ENCODE assay signal across 8 mouse cellular contexts in the genomic region with DNA sequence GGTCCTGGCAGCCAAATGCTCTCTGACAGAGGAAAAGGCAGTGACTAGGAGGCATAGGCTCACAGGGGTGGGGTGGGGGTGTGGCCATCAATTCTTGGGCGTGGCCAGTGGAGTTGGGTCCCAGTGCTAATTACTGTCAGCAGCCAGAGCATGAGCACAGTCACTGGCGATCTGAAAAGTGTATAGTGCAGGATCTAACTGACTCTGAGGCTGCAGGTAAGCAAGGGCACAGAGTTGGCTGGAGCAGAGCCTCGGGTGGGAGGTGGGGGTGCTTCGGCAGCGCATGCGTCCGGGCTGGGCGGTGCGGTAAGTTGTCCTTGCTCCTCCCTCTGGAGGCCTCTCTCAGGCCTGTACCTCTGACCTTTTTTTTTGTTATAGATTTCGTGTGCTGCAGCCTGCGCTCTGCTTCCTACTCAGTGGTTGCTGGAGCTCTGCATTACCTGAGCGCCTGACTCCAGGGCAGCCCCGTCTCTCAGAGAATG. TPM values are rescaled to one million over a fixed set of nuclear protein-coding genes. Genes with fewer than 3 reads are reported as not detected.
DNase-seq lines count a peak whose midpoint lies in the region; ATAC-seq and TF ChIP-seq lines count a peak whose summit lies in the region.

Cd59b (plus strand) TSS at position 146 of the 482 bp plus-strand sequence.

- no peak for TF ChIP-seq CTCF in E14TG2a.4 (conservative IDR thresholded peaks at IDR 0.05; ENCODE audit: low read length)

- H3K27ac ChIP-seq in midbrain, embryonic 10.5 days (replicated peaks): peak within 1 kb of the TSS; percentile 72
- no peak within 1 kb of the TSS for H3K27ac ChIP-seq in stomach, embryonic 14.5 days (ENCODE audit: low read length)

- peak; percentile 85 for ATAC-seq in stomach, embryonic 14.5 days (ENCODE audit: insufficient number of reproducible peaks, insufficient read depth, low FRiP score, low read depth)

- H3K4me1 ChIP-seq in E14TG2a.4 (replicated peaks; ENCODE audit: low read depth, low read length): peaks cover 17% of the 10 kb centered on the region
- H3K4me1 ChIP-seq in midbrain, embryonic 10.5 days: peaks cover 8% of the 10 kb centered on the region
- H3K4me1 ChIP-seq in stomach, embryonic 14.5 days (ENCODE audit: control insufficient read depth, insufficient read depth, low read length): no peaks in the 10 kb centered on the region

- no peaks in the 10 kb centered on the region for H3K9me3 ChIP-seq in E14TG2a.4 (ENCODE audit: low read length)
- 0 out of 2 replicates have a peak, but pooled peaks cover 7% of the 10 kb centered on the region for H3K9me3 ChIP-seq in midbrain, embryonic 10.5 days (replicated peaks)
- H3K9me3 ChIP-seq in stomach, embryonic 14.5 days (ENCODE audit: control insufficient read depth, low read depth, low read length): no peaks in the 10 kb centered on the region

- intact Hi-C loops in heart, postnatal 14 days (cut with DNase I): no loop called here

- no peaks in the 10 kb centered on the region for H3K36me3 ChIP-seq in E14TG2a.4 (ENCODE audit: insufficient read depth, low read length)
- no peaks in the 10 kb centered on the region for H3K36me3 ChIP-seq in midbrain, embryonic 10.5 days
- H3K36me3 ChIP-seq in stomach, embryonic 14.5 days (ENCODE audit: control insufficient read depth, insufficient read depth, low read length): no peaks in the 10 kb centered on the region

- H3K27me3 ChIP-seq in E14TG2a.4 (ENCODE audit: insufficient read depth, low read length): no peaks in the 10 kb centered on the region
- H3K27me3 ChIP-seq in midbrain, embryonic 10.5 days (ENCODE audit: low read depth, poor library complexity, severe bottlenecking): no peaks in the 10 kb centered on the region
- no peaks in the 10 kb centered on the region for H3K27me3 ChIP-seq in stomach, embryonic 14.5 days (ENCODE audit: control insufficient read depth, insufficient read depth, low read length)

- 7% methylated on average over 13 of the region's 13 CpGs for WGBS in large intestine, adult 2 months
- 11% methylated on average over 13 of the region's 13 CpGs for WGBS in midbrain, embryonic 10.5 days
- WGBS in stomach, embryonic 14.5 days: 4% methylated on average over 11 of the region's 13 CpGs

- peak within 1 kb of the TSS; percentile 21; the same call in 1 of the 2 replicates for H3K9ac ChIP-seq in stomach, embryonic 14.5 days (replicated peaks; ENCODE audit: low read depth, low read length)

- peak; percentile 63 for DNase-seq in c-Kit-negative CD71-positive TER-119-positive erythroid progenitor cells, embryonic 14.5 days (ENCODE audit: low read depth, low spot score)
- DNase-seq in fibroblast of lung, adult 2 months (ENCODE audit: low read depth): peak; percentile 31
- peak; percentile 28 to 40 for DNase-seq in heart, postnatal 14 days
- DNase-seq in large intestine, adult 2 months (ENCODE audit: low read depth, low spot score): peak; percentile 28
- DNase-seq in midbrain, embryonic 10.5 days (ENCODE audit: low spot score): peak; percentile 67
- no peak for DNase-seq in right cerebral cortex, postnatal 25 days

- H3K4me2 ChIP-seq in stomach, embryonic 14.5 days (replicated peaks; ENCODE audit: low read depth, low read length): peak within 1 kb of the TSS; percentile 44

- H3K4me3 ChIP-seq in E14TG2a.4 (replicated peaks; ENCODE audit: low read length): peak within 1 kb of the TSS; percentile 58
- H3K4me3 ChIP-seq in midbrain, embryonic 10.5 days: peak within 1 kb of the TSS; percentile 53
- peak within 1 kb of the TSS; percentile 31 for H3K4me3 ChIP-seq in stomach, embryonic 14.5 days (ENCODE audit: low read depth, low read length)

RNA-seq across cellular contexts. Expression of gene Cd59b, which starts in this region (rescaled TPM):
- 1 to 10 TPM; 1.7 to 2.7 TPM for total RNA-seq in heart, postnatal 14 days (2021)
- 2.1 and 2.2 TPM in 2 replicates for polyA plus RNA-seq in large intestine, adult 2 months (2012; rRNA removed)
- 3.6 and 5.4 TPM in 2 replicates for polyA plus RNA-seq in midbrain, embryonic 10.5 days (2016; fragmentation: Nextera tagmentation; extraction: Ambion mirVana)
- polyA plus RNA-seq in stomach, embryonic 14.5 days (2014; fragmentation: Nextera tagmentation; extraction: Ambion mirVana): 5.8 and 6.7 TPM in 2 replicates
